Mouse (Mus musculus): ENCODE measurements around the gene Spire2.
A peak's percentile ranks its signal among the peaks of the same experiment; 100 is the strongest.

Gene Spire2

DNA sequence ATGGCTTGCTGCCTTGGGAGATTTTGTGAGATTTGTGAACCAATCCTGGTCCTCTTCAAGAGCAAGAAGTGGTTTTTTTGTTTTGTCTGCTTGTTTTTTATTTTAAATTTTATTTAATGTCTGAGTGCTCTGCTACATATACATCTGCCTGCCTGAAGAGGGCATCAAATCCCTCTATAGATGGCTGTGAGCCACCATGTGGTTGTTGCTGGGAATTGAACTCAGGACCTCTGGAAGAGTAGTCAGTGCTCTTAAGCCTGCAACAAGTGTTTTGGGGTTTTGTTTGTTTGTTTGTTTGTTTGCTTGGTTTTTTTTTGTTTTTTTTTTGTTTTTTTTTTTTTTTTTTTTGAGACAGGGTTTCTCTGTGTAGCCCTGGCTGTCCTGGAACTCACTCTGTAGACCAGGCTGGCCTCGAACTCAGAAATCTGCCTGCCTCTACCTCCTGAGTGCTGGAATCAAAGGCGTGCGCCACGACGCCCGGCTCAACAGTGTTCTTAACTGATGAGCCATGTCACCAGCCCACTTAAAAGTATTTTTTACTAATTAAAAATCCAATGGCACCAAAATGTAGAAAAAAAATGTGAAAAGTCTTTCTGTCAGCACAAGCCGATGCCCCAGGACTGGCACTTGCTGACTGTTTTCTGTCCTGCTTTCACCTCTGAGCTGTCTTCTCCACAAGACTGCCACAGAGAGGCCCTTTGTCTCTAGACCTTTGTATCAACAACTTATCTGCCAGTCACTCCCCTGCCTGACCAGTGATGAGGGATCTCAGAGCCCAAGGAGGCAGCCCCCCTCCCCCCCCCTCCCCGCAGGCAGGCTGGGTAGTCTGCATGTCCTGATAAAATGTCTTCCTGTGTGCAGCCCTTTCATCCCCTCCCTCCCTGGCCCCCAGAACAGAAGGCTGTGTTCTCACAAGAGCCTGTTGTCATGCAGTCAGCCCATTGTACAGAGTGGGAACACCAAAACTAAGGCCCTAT, 83.7 kb downstream of the Spire2 start:
- peak; percentile 88 for DNase-seq (ENCODE audit: low read depth, low spot score)

GRCm38 (mm10) chr8:123416944-123417555, 84.5 kb downstream of the Spire2 start:
- peak; percentile 6 for DNase-seq (ENCODE audit: low read depth, low spot score)
